Mouse (Mus musculus) testis, adult 2 months (tissue): Measurements from ENCODE around the gene Plagl2.

Experiments used
- CTCF ChIP-seq: fragments of 200-500 bp; IDR thresholded peaks from 2 replicates; pipeline ENCODE4 v1.5.1; 2012; ENCODE audit warnings: low read depth, mild to moderate bottlenecking, inconsistent platforms, low read length, moderate library complexity; ENCODE audit not compliant: control insufficient read depth, insufficient read depth, insufficient replicate concordance
- POLR2A ChIP-seq: fragments of 200-500 bp; IDR thresholded peaks from 2 replicates; pipeline ENCODE4 v1.6.1; 2012; ENCODE audit warnings: low read depth, mild to moderate bottlenecking, inconsistent platforms, low read length, moderate library complexity; ENCODE audit not compliant: control insufficient read depth

DNA sequence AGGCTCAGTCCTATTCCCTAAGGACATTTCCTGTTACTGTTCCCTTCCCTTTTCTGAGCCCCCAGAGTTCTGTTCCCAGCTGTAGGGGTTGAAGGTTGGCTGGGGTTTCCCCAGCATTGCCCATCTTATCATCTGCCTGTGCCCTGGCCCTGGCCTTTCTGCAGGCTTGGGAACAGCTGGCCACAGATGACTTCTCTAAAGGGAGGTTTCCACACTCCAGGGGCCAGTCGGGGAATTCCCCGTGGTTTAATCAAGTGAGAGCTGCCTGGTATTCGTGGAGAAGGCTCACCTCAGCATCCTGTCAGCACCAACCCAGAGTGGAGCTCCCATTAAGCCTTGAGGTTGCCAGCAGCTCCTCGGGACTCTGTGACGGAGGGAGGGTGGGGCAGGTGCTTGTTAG lies 42.7 kb downstream of the Plagl2 start:
- TF ChIP-seq CTCF, result no peak
- TF ChIP-seq POLR2A, result no peak
